Mouse (Mus musculus) lung, postnatal 0 days (tissue): ENCODE data around the gene Gramd4. TPM values are rescaled to one million over a fixed set of nuclear protein-coding genes. Genes with fewer than 3 reads are reported as not detected.
A peak's percentile ranks its signal among the peaks of the same experiment; 100 is the strongest.

Experiments
- ATAC-seq: fragments of 200-750 bp; cut with Nextera tagmentation; 2 replicates; pipeline ENCODE4 v1.8.0; 2017; ENCODE audit warnings: moderate library complexity
- DNase-seq: peaks from one replicate; pipeline ENCODE4 v3.0.0-alpha.2; 2016; ENCODE audit warnings: low spot score
- H3K27ac ChIP-seq: fragments of 300-500 bp; sonication (generic); 2 replicates; pipeline ENCODE4 v1.5.1; 2014; ENCODE audit warnings: antibody characterized with exemption, mild to moderate bottlenecking, low read length, mixed read lengths
- H3K27me3 ChIP-seq: fragments of 300-500 bp; sonication (generic); replicated peaks from 2 replicates; pipeline ENCODE4 v1.6.1; 2014; ENCODE audit warnings: low read length, mixed read lengths; ENCODE audit not compliant: insufficient read depth
- H3K36me3 ChIP-seq: fragments of 300-500 bp; sonication (generic); 2 replicates; pipeline ENCODE4 v1.6.1; 2014; ENCODE audit warnings: low read length, mixed read lengths; ENCODE audit not compliant: insufficient read depth
- H3K4me1 ChIP-seq: fragments of 300-500 bp; sonication (generic); 2 replicates; pipeline ENCODE4 v1.6.1; 2014; ENCODE audit warnings: antibody characterized with exemption, low read depth, low read length, mixed read lengths; ENCODE audit not compliant: insufficient read depth
- H3K4me2 ChIP-seq: fragments of 300-500 bp; sonication (generic); replicated peaks from 2 replicates; pipeline ENCODE4 v1.6.1; 2014; ENCODE audit warnings: low read depth, mild to moderate bottlenecking, low read length, moderate library complexity, mixed read lengths
- H3K4me3 ChIP-seq: fragments of 300-500 bp; sonication (generic); 2 replicates; pipeline ENCODE4 v1.5.1; 2014; ENCODE audit warnings: low read depth, low read length
- H3K9ac ChIP-seq: fragments of 300-500 bp; sonication (generic); replicated peaks from 2 replicates; pipeline ENCODE4 v1.6.1; 2014; ENCODE audit warnings: low read depth, mild to moderate bottlenecking
- H3K9me3 ChIP-seq: fragments of 300-500 bp; sonication (generic); 2 replicates; pipeline ENCODE4 v1.6.1; 2016; ENCODE audit warnings: low read length, mixed read lengths
- CTCF ChIP-seq: IDR thresholded peaks from 2 replicates; pipeline ENCODE4 v1.5.1; 2016; ENCODE audit warnings: antibody characterized with exemption, mild to moderate bottlenecking
- EP300 ChIP-seq: IDR thresholded peaks from 2 replicates; pipeline ENCODE4 v1.6.1; 2016; ENCODE audit warnings: antibody characterized with exemption, mild to moderate bottlenecking, control low read depth
- WGBS: fragments of 180-500 bp; shearing (Covaris S2); extraction: QIAGEN DNeasy Blood & Tissue Kit; methylation state at CpG from one replicate; pipeline ENCODE4 v1.1.7; 2014; 5-methylcytosine and 5-hydroxymethylcytosine counted together
- polyA plus RNA-seq: library from polyadenylated mRNA; unstranded; fragments of >200 nt; fragmentation: Nextera tagmentation; extraction: Ambion mirVana; gene quantifications from 2 replicates; pipeline ENCODE4 v1.2.1, GENCODE M21; 2015

Gramd4 gene
- polyA plus RNA-seq, 1 experiment from 2014 or later, result 11.1 TPM

DNA sequence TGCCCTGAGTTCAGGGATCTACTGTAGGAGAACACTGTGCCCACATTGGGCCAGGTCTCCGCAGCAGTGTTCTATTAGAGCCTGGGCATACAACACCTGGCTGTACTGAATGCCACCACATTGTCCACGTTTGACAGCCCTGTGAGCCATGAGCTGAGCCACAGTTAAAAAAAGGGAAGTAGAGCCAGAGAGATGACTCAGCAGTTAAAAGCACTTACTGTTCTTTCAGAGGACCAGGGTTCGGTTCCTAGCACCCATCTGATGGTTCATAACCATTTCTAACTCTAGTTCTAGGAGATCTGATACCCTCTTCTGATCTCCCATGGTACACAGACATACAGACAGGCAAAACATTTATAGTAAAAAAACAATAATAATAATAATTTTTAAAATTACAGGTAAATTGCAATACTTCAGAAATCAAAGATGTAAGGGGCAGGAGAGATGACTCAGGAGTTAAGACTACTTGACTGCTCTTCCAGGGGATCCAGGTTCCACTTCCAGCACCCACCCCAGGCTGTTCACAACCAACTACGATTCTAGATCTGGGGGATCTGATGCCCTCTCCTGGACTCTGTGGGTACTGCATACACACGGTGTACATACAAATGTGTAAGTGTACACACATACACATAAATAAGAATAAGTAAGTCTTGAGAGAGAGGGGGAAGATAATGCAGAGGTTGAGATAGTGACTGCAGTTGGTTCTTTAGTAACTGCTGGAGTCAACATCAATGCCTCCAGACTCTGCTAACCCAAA is 38.6 kb upstream of the Gramd4 start:
- H3K4me2 ChIP-seq, result no peak overlapping the region
- WGBS, result 95% methylated on average over 5 of the region's 5 CpGs
- H3K4me3 ChIP-seq, result no peak overlapping the region
- ATAC-seq (no peak), DNase-seq (no peak)
- TF ChIP-seq EP300 (no peak), CTCF (peak; percentile 38; the same call in 1 of the 2 replicates)
- no peaks in the 10 kb centered on the region for H3K9me3 ChIP-seq
- H3K36me3 ChIP-seq, result no peaks in the 10 kb centered on the region
- no peak overlapping the region for H3K27ac ChIP-seq
- H3K4me1 ChIP-seq, result no peaks in the 10 kb centered on the region
- H3K27me3 ChIP-seq, result no peaks in the 10 kb centered on the region
- H3K9ac ChIP-seq, result no peak overlapping the region

DNA sequence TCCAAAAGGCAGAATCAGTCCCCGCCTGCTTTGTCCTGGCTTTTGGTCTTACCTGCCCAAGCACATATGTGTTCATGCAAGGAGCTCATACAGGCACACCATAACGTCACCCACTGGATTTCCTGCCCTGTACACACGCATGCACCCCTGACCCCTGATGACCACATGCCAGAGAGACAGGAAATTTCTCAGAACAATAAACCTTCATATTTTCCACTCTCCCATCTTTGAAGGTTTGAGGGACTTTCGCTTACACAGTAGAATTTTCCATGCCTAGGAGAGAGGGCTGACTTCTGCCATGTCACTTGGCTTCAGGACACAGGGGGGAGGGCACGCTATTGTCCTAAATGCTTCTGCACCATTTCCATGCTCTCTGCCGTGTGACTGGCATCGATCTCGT is 37.5 kb upstream of the Gramd4 start:
- no peaks in the 10 kb centered on the region for H3K36me3 ChIP-seq
- no peaks in the 10 kb centered on the region for H3K27me3 ChIP-seq
- TF ChIP-seq CTCF (no peak), EP300 (no peak)
- 68% methylated on average over 8 of the region's 8 CpGs for whole genome bisulfite sequencing
- H3K4me1 ChIP-seq, result peaks cover 2% of the 10 kb centered on the region; the same call in 1 of the 2 replicates
- no peak overlapping the region for H3K27ac ChIP-seq
- ATAC-seq, result peak; percentile 37; the same call in 1 of the 2 replicates
- no peak overlapping the region for H3K4me2 ChIP-seq
- no peak overlapping the region for H3K4me3 ChIP-seq
- H3K9me3 ChIP-seq, result no peaks in the 10 kb centered on the region
- DNase-seq, result no peak
- H3K9ac ChIP-seq, result no peak overlapping the region

DNA sequence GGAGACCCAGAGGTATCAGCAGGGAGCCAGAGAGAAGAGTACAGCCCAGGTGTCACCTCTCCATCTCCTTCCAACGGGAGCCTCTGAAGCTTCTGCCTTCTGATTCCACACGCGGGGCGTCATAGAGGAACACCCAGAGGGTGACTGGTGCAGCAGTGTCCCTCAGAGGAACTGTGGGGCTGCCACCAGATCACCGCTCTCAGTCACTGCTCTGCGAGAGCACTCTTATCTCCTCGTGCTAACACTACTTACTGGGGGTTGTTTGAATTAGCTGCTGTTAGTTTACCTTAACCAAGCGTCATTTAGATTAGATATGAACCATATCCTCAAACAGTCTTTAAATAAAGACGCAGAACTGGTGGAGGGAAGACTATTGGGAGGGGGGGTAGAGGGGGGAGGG is 36.2 kb upstream of the Gramd4 start:
- no peak for TF ChIP-seq EP300
- no peak overlapping the region for H3K4me2 ChIP-seq
- no peak overlapping the region for H3K27ac ChIP-seq
- ATAC-seq (peak; percentile 52), DNase-seq (peak; percentile 53)
- WGBS, result 12% methylated on average over 9 of the region's 9 CpGs
- no peaks in the 10 kb centered on the region for H3K36me3 ChIP-seq
- peaks cover 4% of the 10 kb centered on the region; the same call in 1 of the 2 replicates for H3K4me1 ChIP-seq
- H3K27me3 ChIP-seq, result no peaks in the 10 kb centered on the region
- H3K9ac ChIP-seq, result no peak overlapping the region
- H3K9me3 ChIP-seq, result no peaks in the 10 kb centered on the region
- H3K4me3 ChIP-seq, result no peak overlapping the region

DNA sequence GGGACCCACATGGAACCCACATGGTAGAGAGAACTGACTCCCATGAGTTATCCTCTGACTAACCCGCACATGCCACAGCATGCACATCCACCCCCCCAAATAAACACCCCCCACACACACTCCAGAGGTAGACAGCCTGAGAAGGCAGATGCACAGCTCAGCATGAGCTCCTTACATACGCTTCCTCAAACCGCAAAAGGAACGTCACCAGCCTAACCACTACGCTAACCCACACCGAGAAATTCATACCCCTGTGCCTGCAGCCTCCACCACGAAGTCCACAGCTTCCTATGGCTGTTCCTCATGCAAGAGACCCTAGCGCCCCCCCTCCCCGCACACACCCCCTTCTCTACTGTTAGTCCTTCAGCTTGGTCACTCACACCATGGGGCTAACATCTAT is 35.5 kb upstream of the Gramd4 start:
- H3K36me3 ChIP-seq, result no peaks in the 10 kb centered on the region
- H3K9ac ChIP-seq, result no peak overlapping the region
- no peaks in the 10 kb centered on the region for H3K9me3 ChIP-seq
- H3K4me3 ChIP-seq, result no peak overlapping the region
- DNase-seq (no peak), ATAC-seq (no peak)
- TF ChIP-seq EP300 (no peak), CTCF (no peak)
- H3K27me3 ChIP-seq, result no peaks in the 10 kb centered on the region
- peaks cover 4% of the 10 kb centered on the region; the same call in 1 of the 2 replicates for H3K4me1 ChIP-seq
- no peak overlapping the region for H3K4me2 ChIP-seq
- H3K27ac ChIP-seq, result no peak overlapping the region
- WGBS, result 58% methylated on average over 9 of the region's 9 CpGs

DNA sequence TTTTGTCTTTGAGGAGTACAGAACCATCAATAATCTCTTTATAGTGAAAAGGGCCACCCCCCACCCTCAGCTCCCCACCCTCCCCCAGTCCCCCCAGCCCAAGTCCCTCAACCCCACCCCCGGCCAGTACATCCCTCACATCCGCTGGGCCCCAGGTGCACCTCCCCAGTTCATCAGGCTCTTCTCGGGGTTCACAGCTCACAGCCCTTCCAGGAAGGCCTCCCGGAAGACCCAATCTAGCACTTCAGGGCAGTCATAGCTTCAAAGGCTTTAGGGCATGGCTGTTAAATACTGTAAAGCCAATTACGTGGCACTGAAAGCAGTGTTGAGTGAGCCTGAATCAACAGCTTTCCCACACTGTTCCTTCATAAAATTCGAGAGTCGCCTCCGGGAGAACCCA is 29.6 kb upstream of the Gramd4 start:
- H3K9ac ChIP-seq, result no peak overlapping the region
- no peak overlapping the region for H3K4me3 ChIP-seq

DNA sequence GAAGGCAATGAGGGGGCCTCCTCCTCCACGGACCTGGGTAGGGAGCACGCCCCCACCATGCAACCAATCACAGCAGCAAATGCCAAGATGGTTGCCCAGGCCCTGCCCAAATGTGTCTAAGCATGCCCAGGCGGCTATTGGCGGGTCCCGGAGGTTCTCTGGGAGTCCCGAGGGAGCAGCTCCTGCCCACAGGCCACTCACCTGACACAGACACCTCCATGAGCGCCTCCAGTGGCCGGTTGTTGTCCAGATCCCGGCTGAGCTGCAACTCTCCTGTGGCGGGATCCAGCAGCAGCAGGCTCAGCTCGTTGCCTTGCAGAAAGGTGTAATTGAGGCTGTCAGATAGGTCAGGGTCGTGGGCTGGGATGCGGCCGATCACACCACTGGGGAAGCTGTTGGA is 27.5 kb upstream of the Gramd4 start:
- DNase-seq, result peak; percentile 54
- Histone ChIP-seq H3K27me3 (peaks cover 24% of the 10 kb centered on the region), H3K36me3 (no peaks in the 10 kb centered on the region), H3K9ac (no peak overlapping the region), H3K4me3 (no peak overlapping the region), H3K4me2 (peak overlapping the region; percentile 32), H3K27ac (no peak overlapping the region), H3K4me1 (peaks cover 8% of the 10 kb centered on the region; the same call in 1 of the 2 replicates), H3K9me3 (no peaks in the 10 kb centered on the region)
- no peak for TF ChIP-seq EP300
- peak; percentile 49 for TF ChIP-seq CTCF
- ATAC-seq, result no peak
- 62% methylated on average over 14 of the region's 14 CpGs for WGBS

More for the DNA sequence above, 29.6 kb upstream of the Gramd4 start:
- peaks cover 6% of the 10 kb centered on the region; the same call in 1 of the 2 replicates for H3K27me3 ChIP-seq
- H3K9me3 ChIP-seq, result no peaks in the 10 kb centered on the region
- no peaks in the 10 kb centered on the region for H3K36me3 ChIP-seq
- TF ChIP-seq EP300, result no peak
- TF ChIP-seq CTCF, result no peak
- H3K4me2 ChIP-seq, result 0 out of 2 replicates have a peak overlapping the region, but pooled peaks have one; percentile 3
- H3K4me1 ChIP-seq, result peaks cover 4% of the 10 kb centered on the region; the same call in 1 of the 2 replicates
- WGBS, result 39% methylated on average over 7 of the region's 8 CpGs
- no peak for DNase-seq
- ATAC-seq, result no peak
- H3K27ac ChIP-seq, result no peak overlapping the region
